Mouse (Mus musculus) hindbrain, embryonic 14.5 days (tissue): ENCODE results near the gene Pcbp4. TPM values are rescaled to one million over a fixed set of nuclear protein-coding genes. Genes with fewer than 3 reads are reported as not detected.
A peak's percentile ranks its signal among the peaks of the same experiment; 100 is the strongest.

Source experiments
- ATAC-seq: fragments of 200-750 bp; cut with Nextera tagmentation; 2 replicates; pipeline ENCODE4 v1.8.0; 2017; ENCODE audit warnings: moderate number of reproducible peaks, mild to moderate bottlenecking, moderate TSS enrichment, moderate library complexity; ENCODE audit not compliant: low FRiP score
- DNase-seq: peaks from one replicate; pipeline ENCODE4 v3.0.0-alpha.2; 2015; ENCODE audit warnings: low spot score
- H3K27ac ChIP-seq: fragments of 300-500 bp; sonication (generic); 2 replicates; pipeline ENCODE4 v1.5.1; 2014; ENCODE audit warnings: mild to moderate bottlenecking, moderate library complexity
- H3K27me3 ChIP-seq: fragments of 300-500 bp; sonication (generic); 2 replicates; pipeline ENCODE4 v1.6.1; 2014; ENCODE audit warnings: mild to moderate bottlenecking, low read length, mixed read lengths; ENCODE audit not compliant: control insufficient read depth, insufficient read depth
- H3K36me3 ChIP-seq: fragments of 300-500 bp; sonication (generic); replicated peaks from 2 replicates; pipeline ENCODE4 v1.6.1; 2014; ENCODE audit not compliant: control insufficient read depth, insufficient read depth
- H3K4me1 ChIP-seq: fragments of 300-500 bp; sonication (generic); replicated peaks from 2 replicates; pipeline ENCODE4 v1.6.1; 2014; ENCODE audit warnings: antibody characterized with exemption, low read length, mixed read lengths; ENCODE audit not compliant: control insufficient read depth, insufficient read depth
- H3K4me2 ChIP-seq: fragments of 300-500 bp; sonication (generic); replicated peaks from 2 replicates; pipeline ENCODE4 v1.6.1; 2014; ENCODE audit warnings: mild to moderate bottlenecking, moderate library complexity
- H3K4me3 ChIP-seq: fragments of 300-500 bp; sonication (generic); replicated peaks from 2 replicates; pipeline ENCODE4 v1.5.1; 2014; ENCODE audit warnings: mild to moderate bottlenecking, low read length
- H3K9ac ChIP-seq: fragments of 300-500 bp; sonication (generic); 2 replicates; pipeline ENCODE4 v1.6.1; 2014
- H3K9me3 ChIP-seq: fragments of 300-500 bp; sonication (generic); 2 replicates; pipeline ENCODE4 v1.6.1; 2016; ENCODE audit warnings: low read length; ENCODE audit not compliant: control insufficient read depth
- WGBS: fragments of 180-500 bp; shearing (Covaris S2); extraction: QIAGEN DNeasy Blood & Tissue Kit; methylation state at CpG from one replicate; pipeline ENCODE4 v1.1.7; 2014; 5-methylcytosine and 5-hydroxymethylcytosine counted together
- polyA plus RNA-seq: library from polyadenylated mRNA; unstranded; fragments of >200 nt; fragmentation: Nextera tagmentation; extraction: Ambion mirVana; gene quantifications from 2 replicates; pipeline ENCODE4 v1.2.1, GENCODE M21; 2014

The Pcbp4 gene
- polyA plus RNA-seq, 1 experiment from 2014 or later = 186 TPM

DNA sequence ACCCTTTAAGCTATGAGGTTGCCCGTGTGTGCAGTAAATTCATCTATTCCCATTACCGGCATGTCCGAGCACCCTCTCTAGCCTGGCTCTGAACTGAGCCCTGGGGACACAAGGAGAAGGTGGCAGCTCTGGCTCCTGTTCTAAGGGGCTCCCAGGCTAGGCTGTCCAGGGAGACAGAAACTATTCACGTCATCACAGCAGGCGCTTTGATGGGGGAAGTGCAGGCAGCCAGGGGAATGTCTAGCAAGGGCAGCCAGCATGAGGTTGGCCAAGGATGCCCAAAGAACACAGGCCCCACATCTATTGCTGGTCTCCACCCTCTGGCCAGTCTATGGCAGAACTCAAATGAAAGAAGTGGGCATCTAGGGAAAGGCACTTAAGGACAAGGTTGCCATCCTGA is 4.8 kb downstream of the Pcbp4 start:
- 52% methylated on average over 5 of the region's 5 CpGs for WGBS
- ATAC-seq (no peak), DNase-seq (no peak)
- no peaks in the 10 kb centered on the region for H3K27me3 ChIP-seq
- peaks cover 27% of the 10 kb centered on the region for H3K36me3 ChIP-seq
- H3K9ac ChIP-seq = peak overlapping the region; percentile 91
- H3K9me3 ChIP-seq = no peaks in the 10 kb centered on the region
- peaks cover 35% of the 10 kb centered on the region for H3K4me1 ChIP-seq
- H3K27ac ChIP-seq = no peak overlapping the region
- H3K4me2 ChIP-seq = peak overlapping the region; percentile 96; the same call in 1 of the 2 replicates
- H3K4me3 ChIP-seq = no peak overlapping the region

DNA sequence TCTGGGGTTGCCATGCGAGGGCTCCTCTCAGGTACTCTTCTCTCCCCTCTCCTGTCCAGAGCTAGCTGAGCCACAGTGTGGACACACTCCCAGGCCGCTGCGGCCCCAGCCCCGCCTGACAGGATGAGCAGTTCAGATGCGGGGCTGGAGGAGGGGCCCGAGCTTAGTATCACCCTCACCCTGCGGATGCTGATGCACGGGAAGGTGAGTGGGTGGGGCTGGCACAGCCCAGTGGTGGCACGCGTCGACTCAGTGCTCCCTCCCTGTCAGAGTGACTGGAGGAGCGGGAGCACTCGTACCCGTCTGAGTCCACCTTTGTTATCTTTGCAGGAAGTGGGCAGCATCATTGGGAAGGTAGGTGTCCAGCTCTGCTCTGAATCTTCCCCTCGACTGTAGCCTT is 6.9 kb downstream of the Pcbp4 start:
- no peak for ATAC-seq

DNA sequence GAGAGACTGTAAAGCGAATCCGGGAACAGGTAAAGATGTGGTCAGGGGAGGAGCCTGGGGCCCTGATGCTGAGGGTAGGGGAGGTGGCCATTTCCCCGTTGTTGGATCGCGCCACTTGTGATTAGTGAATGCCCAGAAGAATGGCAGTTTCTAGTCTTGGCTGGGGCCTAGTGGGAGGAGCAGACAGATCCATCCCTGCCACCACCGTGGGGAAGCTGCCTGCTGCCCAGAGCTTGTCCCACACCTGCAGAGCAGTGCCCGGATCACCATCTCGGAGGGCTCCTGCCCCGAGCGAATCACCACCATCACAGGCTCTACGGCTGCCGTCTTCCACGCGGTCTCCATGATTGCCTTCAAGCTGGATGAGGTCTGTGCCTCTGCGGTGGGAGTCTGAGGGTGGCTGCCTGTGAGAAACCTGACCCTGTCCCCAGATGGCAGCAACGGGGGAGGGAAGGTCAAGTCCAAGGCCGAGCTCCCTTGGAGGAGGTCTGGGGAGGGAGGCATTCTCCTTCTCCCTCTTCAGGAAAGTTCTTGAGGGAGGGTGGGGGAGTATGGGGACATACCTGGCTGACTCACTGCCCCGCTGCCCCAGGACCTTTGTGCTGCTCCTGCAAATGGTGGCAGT is 7.4 kb downstream of the Pcbp4 start:
- Histone ChIP-seq H3K9me3 (no peaks in the 10 kb centered on the region), H3K4me2 (no peak overlapping the region), H3K36me3 (peaks cover 41% of the 10 kb centered on the region), H3K4me1 (peaks cover 41% of the 10 kb centered on the region), H3K27me3 (no peaks in the 10 kb centered on the region), H3K9ac (no peak overlapping the region), H3K4me3 (no peak overlapping the region), H3K27ac (no peak overlapping the region)
- WGBS = 86% methylated on average over 18 of the region's 18 CpGs
- DNase-seq (no peak), ATAC-seq (no peak)

More for the DNA sequence above, 6.9 kb downstream of the Pcbp4 start:
- no peak overlapping the region for H3K9ac ChIP-seq
- H3K36me3 ChIP-seq = peaks cover 41% of the 10 kb centered on the region
- WGBS = 89% methylated on average over 15 of the region's 15 CpGs
- no peak for DNase-seq
- peaks cover 40% of the 10 kb centered on the region for H3K4me1 ChIP-seq
- no peaks in the 10 kb centered on the region for H3K27me3 ChIP-seq
- no peak overlapping the region for H3K4me2 ChIP-seq
- H3K4me3 ChIP-seq = no peak overlapping the region
- H3K27ac ChIP-seq = no peak overlapping the region
- no peaks in the 10 kb centered on the region for H3K9me3 ChIP-seq

DNA sequence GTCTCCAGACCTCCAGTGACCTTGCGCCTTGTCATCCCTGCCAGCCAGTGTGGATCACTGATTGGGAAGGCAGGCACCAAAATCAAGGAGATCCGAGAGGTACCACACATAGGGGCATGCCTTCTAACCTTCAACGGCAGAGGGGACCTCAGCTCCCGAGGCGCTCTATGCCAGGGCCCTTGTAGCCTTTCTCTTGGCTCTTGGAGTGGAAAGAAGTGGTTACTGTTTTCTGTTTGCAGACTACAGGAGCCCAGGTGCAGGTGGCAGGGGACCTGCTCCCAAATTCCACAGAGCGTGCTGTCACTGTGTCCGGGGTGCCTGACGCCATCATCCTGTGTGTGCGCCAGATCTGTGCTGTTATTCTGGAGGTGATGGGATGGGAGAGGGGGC is 7.9 kb downstream of the Pcbp4 start:
- WGBS = 91% methylated on average over 9 of the region's 9 CpGs
- Histone ChIP-seq H3K4me1 (peaks cover 41% of the 10 kb centered on the region), H3K9ac (no peak overlapping the region), H3K4me2 (no peak overlapping the region), H3K4me3 (no peak overlapping the region), H3K9me3 (no peaks in the 10 kb centered on the region), H3K27ac (no peak overlapping the region), H3K36me3 (peaks cover 41% of the 10 kb centered on the region), H3K27me3 (no peaks in the 10 kb centered on the region)
- DNase-seq = no peak
- ATAC-seq = no peak

DNA sequence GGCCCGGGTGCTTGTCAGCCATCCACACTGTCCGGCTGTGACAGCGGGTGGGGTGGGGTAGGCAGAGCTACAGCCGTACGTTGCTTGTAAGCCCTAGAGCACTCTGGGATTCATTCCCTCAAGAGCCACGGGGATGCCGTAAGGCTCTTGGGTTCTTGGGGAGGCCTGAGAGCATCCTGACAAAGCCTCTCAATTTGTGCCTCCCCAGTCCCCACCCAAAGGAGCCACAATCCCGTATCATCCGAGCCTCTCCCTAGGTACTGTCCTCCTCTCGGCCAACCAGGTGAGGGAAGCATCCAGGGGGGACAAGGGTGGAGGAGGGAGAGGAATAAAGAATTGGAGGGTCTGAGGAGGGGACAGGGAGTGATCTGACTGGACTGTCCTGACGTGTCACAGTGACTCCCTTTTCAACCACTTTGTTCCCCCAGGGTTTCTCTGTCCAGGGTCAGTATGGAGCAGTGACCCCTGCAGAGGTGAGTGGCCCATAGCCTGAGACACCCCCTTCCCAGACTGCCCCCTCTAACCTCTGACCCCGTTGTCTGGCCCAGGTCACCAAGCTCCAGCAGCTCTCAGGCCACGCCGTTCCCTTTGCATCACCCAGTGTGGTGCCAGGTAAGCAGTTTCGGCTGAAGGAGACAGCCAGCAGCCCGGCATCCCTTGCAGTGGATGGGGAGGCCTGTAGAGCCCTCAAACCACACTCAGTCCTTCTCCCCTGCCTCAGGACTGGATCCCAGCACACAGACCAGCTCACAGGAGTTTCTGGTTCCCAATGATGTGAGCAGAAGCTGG is 8.7 kb downstream of the Pcbp4 start:
- peaks cover 41% of the 10 kb centered on the region for H3K36me3 ChIP-seq
- H3K9ac ChIP-seq = no peak overlapping the region
- H3K4me1 ChIP-seq = peaks cover 33% of the 10 kb centered on the region
- DNase-seq (no peak), ATAC-seq (no peak)
- WGBS = 76% methylated on average over 16 of the region's 16 CpGs
- H3K27ac ChIP-seq = no peak overlapping the region
- H3K9me3 ChIP-seq = no peaks in the 10 kb centered on the region
- H3K27me3 ChIP-seq = no peaks in the 10 kb centered on the region
- no peak overlapping the region for H3K4me3 ChIP-seq
- H3K4me2 ChIP-seq = no peak overlapping the region

DNA sequence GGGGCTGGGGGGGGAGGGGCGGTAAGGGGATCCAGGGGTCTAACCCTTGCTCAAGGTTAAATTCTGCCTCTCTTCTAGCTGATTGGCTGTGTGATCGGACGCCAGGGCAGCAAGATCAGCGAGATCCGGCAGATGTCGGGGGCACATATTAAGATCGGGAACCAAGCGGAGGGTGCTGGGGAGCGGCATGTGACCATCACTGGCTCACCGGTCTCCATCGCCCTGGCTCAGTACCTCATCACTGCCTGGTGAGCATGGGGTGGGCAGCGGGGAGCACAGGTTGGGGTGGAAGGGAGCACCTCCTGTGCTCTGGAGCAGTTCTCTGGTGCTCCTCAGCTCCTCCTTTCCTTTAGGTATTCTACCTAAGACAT is 9.3 kb downstream of the Pcbp4 start:
- 91% methylated on average over 12 of the region's 12 CpGs for WGBS
- peaks cover 41% of the 10 kb centered on the region for H3K36me3 ChIP-seq

DNA sequence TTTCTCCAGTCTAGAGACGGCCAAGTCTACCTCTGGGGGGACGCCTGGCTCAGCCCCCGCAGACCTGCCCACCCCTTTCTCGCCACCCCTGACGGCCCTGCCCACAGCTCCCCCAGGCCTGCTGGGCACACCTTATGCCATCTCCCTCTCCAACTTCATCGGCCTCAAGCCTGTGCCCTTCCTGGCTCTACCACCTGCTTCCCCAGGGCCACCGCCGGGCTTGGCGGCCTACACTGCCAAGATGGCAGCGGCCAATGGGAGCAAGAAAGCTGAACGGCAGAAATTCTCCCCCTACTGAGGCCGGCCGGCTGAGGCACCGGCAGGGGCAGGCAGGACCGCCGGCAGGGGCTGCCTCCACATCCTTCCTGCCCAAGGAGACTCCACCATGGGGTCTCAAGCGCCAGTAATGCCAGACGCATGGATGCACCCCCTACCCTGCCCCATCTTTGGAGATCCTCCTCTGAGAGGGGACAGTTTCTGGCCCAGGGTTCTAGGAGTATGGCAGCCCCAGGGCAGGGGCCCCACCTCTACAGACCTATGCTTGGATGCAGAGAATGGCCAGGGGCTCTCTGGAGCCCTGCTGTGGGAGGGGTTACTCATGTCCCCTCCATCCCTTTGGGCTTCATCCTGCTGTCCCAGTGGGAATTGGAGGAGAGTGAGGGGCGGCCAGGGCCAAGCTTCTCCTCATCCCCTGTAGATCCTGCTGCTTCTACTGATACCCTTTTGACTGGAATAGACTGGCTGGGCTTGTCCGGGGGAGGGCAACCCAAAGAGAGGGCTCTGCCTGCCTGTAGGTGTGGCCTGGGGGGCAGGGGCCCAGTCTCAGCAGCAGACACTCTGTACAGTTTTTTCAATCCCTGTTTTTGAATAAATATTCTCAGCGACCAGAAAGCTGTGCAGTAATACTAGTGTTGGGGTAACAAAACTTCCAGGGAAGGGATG is 10.3 kb downstream of the Pcbp4 start:
- H3K4me1 ChIP-seq = peaks cover 18% of the 10 kb centered on the region
- H3K27ac ChIP-seq = no peak overlapping the region
- no peaks in the 10 kb centered on the region for H3K27me3 ChIP-seq
- H3K9ac ChIP-seq = no peak overlapping the region
- peaks cover 41% of the 10 kb centered on the region for H3K36me3 ChIP-seq
- ATAC-seq (no peak), DNase-seq (no peak)
- no peak overlapping the region for H3K4me2 ChIP-seq
- no peak overlapping the region for H3K4me3 ChIP-seq
- H3K9me3 ChIP-seq = no peaks in the 10 kb centered on the region
- 77% methylated on average over 21 of the region's 21 CpGs for WGBS

More for the DNA sequence above, 9.3 kb downstream of the Pcbp4 start:
- no peak overlapping the region for H3K4me3 ChIP-seq
- peaks cover 27% of the 10 kb centered on the region for H3K4me1 ChIP-seq
- ATAC-seq (no peak), DNase-seq (no peak)
- H3K9me3 ChIP-seq = no peaks in the 10 kb centered on the region
- no peak overlapping the region for H3K27ac ChIP-seq
- no peaks in the 10 kb centered on the region for H3K27me3 ChIP-seq
- no peak overlapping the region for H3K4me2 ChIP-seq
- no peak overlapping the region for H3K9ac ChIP-seq

DNA sequence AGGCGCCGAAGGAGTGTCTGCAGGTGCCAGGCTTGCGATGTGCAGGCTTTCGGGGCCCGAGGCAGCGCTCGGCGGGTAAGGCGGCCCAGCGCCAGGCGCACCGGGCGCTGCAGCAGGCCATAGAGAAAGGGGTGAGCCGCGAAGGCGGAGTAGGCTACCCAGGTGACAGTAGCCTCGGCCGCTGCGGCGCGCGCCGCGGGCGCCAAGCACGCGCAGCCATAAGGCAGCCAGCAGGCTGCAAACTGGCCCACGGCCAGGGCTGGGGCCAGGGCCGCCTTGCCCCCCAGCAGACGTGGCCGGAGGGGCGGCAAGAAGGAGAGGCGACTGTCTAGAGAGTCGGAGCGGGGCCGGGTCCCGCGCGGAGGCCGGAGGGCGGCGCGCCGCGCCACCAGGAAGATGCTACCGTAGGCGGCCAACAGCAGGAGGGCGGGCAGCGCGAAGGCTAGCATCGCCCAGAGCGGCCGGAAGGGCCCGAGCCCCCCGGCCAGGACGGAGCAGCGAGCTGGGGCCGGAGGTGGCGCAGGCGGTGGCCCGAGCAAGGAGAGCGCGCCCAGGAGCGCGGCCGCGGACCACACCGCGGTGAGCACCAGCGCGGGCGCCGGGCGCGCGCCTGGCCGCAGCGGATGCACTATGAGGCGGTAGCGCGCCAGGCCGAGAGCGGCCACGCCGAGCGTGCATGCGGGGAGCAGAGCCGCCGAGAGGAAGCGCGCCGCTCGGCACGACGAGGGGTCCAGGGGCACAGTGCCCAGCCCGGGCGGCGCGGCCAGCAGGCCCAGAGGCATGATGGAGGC is 11.9 kb downstream of the Pcbp4 start:
- H3K36me3 ChIP-seq = peaks cover 41% of the 10 kb centered on the region
- peaks cover 18% of the 10 kb centered on the region for H3K4me1 ChIP-seq
- 1% methylated on average over 87 of the region's 99 CpGs for WGBS
- peak overlapping the region; percentile 96 for H3K4me2 ChIP-seq
- H3K27me3 ChIP-seq = no peaks in the 10 kb centered on the region
- peak; percentile 76 for ATAC-seq
- H3K4me3 ChIP-seq = peak overlapping the region; percentile 52
- peak overlapping the region; percentile 88 for H3K9ac ChIP-seq
- H3K27ac ChIP-seq = peak overlapping the region; percentile 90
- H3K9me3 ChIP-seq = no peaks in the 10 kb centered on the region
- peak; percentile 83 for DNase-seq
